Mouse (Mus musculus): ENCODE results near the gene Onecut1.

The Onecut1 gene

GRCm38 (mm10) chr9:74862096-74862780 is 517 bp downstream of the Onecut1 start:
- DNase-seq = no peak

- DNase-seq = no peak
Measured at GRCm38 (mm10) chr9:74862783-74863654, 1.3 kb downstream of the Onecut1 start.

- DNase-seq = no peak
Measured at GRCm38 (mm10) chr9:74863655-74864443, 2.1 kb downstream of the Onecut1 start.

- no peak for DNase-seq
Measured at GRCm38 (mm10) chr9:74864471-74864870, 2.8 kb downstream of the Onecut1 start.

GRCm38 (mm10) chr9:74866596-74867313 is 5.0 kb downstream of the Onecut1 start:
- DNase-seq = no peak

GRCm38 (mm10) chr9:74867641-74868205 is 6.0 kb downstream of the Onecut1 start:
- peak; percentile 26 for DNase-seq

GRCm38 (mm10) chr9:74868336-74868950 is 6.7 kb downstream of the Onecut1 start:
- no peak for DNase-seq

GRCm38 (mm10) chr9:74870960-74871688 is 9.4 kb downstream of the Onecut1 start:
- DNase-seq = no peak

GRCm38 (mm10) chr9:74876328-74876727 is 14.6 kb downstream of the Onecut1 start:
- no peak for DNase-seq

- DNase-seq = no peak
Measured at GRCm38 (mm10) chr9:74877709-74878108, 16.0 kb downstream of the Onecut1 start.

GRCm38 (mm10) chr9:74887866-74888265 is 26.1 kb downstream of the Onecut1 start:
- no peak for DNase-seq

GRCm38 (mm10) chr9:74896742-74897141 is 35.0 kb downstream of the Onecut1 start:
- DNase-seq = no peak

GRCm38 (mm10) chr9:74897375-74897982 is 35.8 kb downstream of the Onecut1 start:
- DNase-seq = no peak

- no peak for DNase-seq
Measured at GRCm38 (mm10) chr9:74900141-74900540, 38.4 kb downstream of the Onecut1 start.

- DNase-seq = peak; percentile 45
Measured at GRCm38 (mm10) chr9:74904866-74905508, 43.3 kb downstream of the Onecut1 start.

GRCm38 (mm10) chr9:74906951-74907350 is 45.2 kb downstream of the Onecut1 start:
- DNase-seq = no peak

GRCm38 (mm10) chr9:74909245-74909644 is 47.5 kb downstream of the Onecut1 start:
- no peak for DNase-seq

GRCm38 (mm10) chr9:74910226-74910759 is 48.6 kb downstream of the Onecut1 start:
- DNase-seq = no peak

- DNase-seq = no peak
Measured at GRCm38 (mm10) chr9:74911430-74911829, 49.7 kb downstream of the Onecut1 start.

GRCm38 (mm10) chr9:74911919-74912318 is 50.2 kb downstream of the Onecut1 start:
- no peak for DNase-seq
